ENCODE assay signal across 12 mouse cellular contexts in the genomic region with DNA sequence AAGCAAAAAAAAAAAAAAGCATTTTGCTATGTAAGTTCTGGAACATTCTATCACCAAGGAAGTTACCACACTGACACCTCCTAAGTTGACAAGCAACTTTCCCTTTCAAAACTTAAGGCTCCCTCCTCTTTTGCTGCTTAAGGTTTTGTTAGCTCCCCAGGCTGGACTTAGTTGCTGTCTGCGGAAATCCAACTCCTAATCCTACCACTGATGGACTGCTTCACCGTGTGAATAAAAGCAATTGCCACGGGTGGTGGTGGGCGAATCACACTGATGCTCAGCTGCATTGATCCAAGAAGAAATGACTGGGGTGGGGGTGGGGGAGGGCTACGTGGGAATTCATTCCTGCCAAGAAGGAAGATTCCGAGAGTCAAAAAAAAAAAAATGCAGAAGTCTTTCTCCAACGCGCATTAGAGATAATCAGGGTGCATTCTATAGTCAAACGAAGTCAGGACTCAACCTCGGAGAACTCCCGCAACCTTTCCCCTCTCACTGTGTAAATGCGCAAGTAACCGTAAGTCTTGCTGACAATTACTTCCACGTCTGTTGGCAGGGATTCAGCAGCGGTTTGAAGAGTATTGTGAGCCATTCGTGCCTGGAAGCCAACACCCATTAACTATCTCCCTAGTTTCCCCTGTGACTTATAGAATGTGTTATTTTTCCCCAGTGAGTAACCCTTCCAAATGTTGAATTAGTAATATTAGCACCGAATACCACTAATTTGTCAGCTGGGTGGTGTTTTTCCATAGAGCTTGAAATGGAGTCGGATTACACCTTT.
DNase-seq lines count a peak whose midpoint lies in the region; ATAC-seq lines count a peak whose summit lies in the region.
"Had no signal": no experiment of that assay in that cellular context is flagged by ENCODE, and none has a peak within 500 bp of the region (broad histone marks: within the 10 kb centered on the region; RNA-seq: fewer than 3 reads in every experiment).

No protein-coding gene starts in this region.

- H3K27me3 ChIP-seq in hindbrain, embryonic 13.5 days, result no peaks in the 10 kb centered on the region
- H3K27me3 ChIP-seq in hindbrain, embryonic 12.5 days, result no peaks in the 10 kb centered on the region
- H3K27me3 ChIP-seq in midbrain, embryonic 15.5 days (replicated peaks), result no peaks in the 10 kb centered on the region
- no peaks in the 10 kb centered on the region for H3K27me3 ChIP-seq in midbrain, embryonic 16.5 days (ENCODE audit: control insufficient read depth, insufficient read depth, low read depth, low read length)
- H3K27me3 ChIP-seq in forebrain, embryonic 15.5 days, result no peaks in the 10 kb centered on the region
- H3K27me3 ChIP-seq in liver, embryonic 11.5 days (replicated peaks; ENCODE audit: control insufficient read depth, insufficient read depth, low read length), result no peaks in the 10 kb centered on the region
- H3K27me3 ChIP-seq: liver, embryonic 13.5 days had no signal

- peak overlapping the region; percentile 29; the same call in 1 of the 2 replicates for H3K4me2 ChIP-seq in hindbrain, embryonic 13.5 days
- H3K4me2 ChIP-seq in hindbrain, embryonic 12.5 days (replicated peaks), result no peak overlapping the region
- peak overlapping the region; percentile 15; the same call in 1 of the 2 replicates for H3K4me2 ChIP-seq in midbrain, embryonic 15.5 days
- H3K4me2 ChIP-seq in midbrain, embryonic 16.5 days (ENCODE audit: low read length), result no peak overlapping the region; the same call in 1 of the 2 replicates
- H3K4me2 ChIP-seq in forebrain, embryonic 15.5 days (replicated peaks), result peak overlapping the region; percentile 12; the same call in 1 of the 2 replicates
- no peak overlapping the region for H3K4me2 ChIP-seq in liver, embryonic 11.5 days
- H3K4me2 ChIP-seq: liver, embryonic 13.5 days had no signal

- no peaks in the 10 kb centered on the region for H3K9me3 ChIP-seq in hindbrain, embryonic 13.5 days
- H3K9me3 ChIP-seq in hindbrain, embryonic 12.5 days (replicated peaks), result no peaks in the 10 kb centered on the region
- no peaks in the 10 kb centered on the region for H3K9me3 ChIP-seq in midbrain, embryonic 15.5 days
- H3K9me3 ChIP-seq in midbrain, embryonic 16.5 days (replicated peaks; ENCODE audit: control insufficient read depth, low read length, poor library complexity, severe bottlenecking), result no peaks in the 10 kb centered on the region
- no peaks in the 10 kb centered on the region for H3K9me3 ChIP-seq in forebrain, embryonic 15.5 days
- H3K9me3 ChIP-seq in liver, embryonic 11.5 days (ENCODE audit: control insufficient read depth, low read length), result no peaks in the 10 kb centered on the region
- H3K9me3 ChIP-seq: liver, embryonic 13.5 days had no signal

- H3K9ac ChIP-seq in hindbrain, embryonic 13.5 days, result no peak overlapping the region
- no peak overlapping the region for H3K9ac ChIP-seq in hindbrain, embryonic 12.5 days
- H3K9ac ChIP-seq in midbrain, embryonic 15.5 days, result no peak overlapping the region
- no peak overlapping the region for H3K9ac ChIP-seq in midbrain, embryonic 16.5 days (ENCODE audit: low read depth, low read length)
- no peak overlapping the region for H3K9ac ChIP-seq in forebrain, embryonic 15.5 days (replicated peaks)
- no peak overlapping the region for H3K9ac ChIP-seq in liver, embryonic 11.5 days (ENCODE audit: low read depth, low read length)
- H3K9ac ChIP-seq: liver, embryonic 13.5 days had no signal

- H3K36me3 ChIP-seq in hindbrain, embryonic 13.5 days, result no peaks in the 10 kb centered on the region
- no peaks in the 10 kb centered on the region for H3K36me3 ChIP-seq in hindbrain, embryonic 12.5 days
- no peaks in the 10 kb centered on the region for H3K36me3 ChIP-seq in midbrain, embryonic 15.5 days (replicated peaks)
- H3K36me3 ChIP-seq in midbrain, embryonic 16.5 days (ENCODE audit: control insufficient read depth, insufficient read depth, low read length), result no peaks in the 10 kb centered on the region
- H3K36me3 ChIP-seq in forebrain, embryonic 15.5 days, result no peaks in the 10 kb centered on the region
- no peaks in the 10 kb centered on the region for H3K36me3 ChIP-seq in liver, embryonic 11.5 days (ENCODE audit: control insufficient read depth, insufficient read depth, low read length)
- H3K36me3 ChIP-seq: liver, embryonic 13.5 days had no signal

- 42% methylated on average over 18 of the region's 18 CpGs for WGBS in hindbrain, embryonic 13.5 days
- 52% methylated on average over 18 of the region's 18 CpGs for WGBS in hindbrain, embryonic 12.5 days
- WGBS in midbrain, embryonic 15.5 days, result 48% methylated on average over 18 of the region's 18 CpGs
- WGBS in midbrain, embryonic 16.5 days, result 50% methylated on average over 18 of the region's 18 CpGs
- 23% methylated on average over 18 of the region's 18 CpGs for WGBS in forebrain, embryonic 15.5 days
- WGBS in liver, embryonic 11.5 days, result 69% methylated on average over 18 of the region's 18 CpGs

- peak; percentile 62 for DNase-seq in retina, postnatal 1 day
- DNase-seq in liver, embryonic 11.5 days (ENCODE audit: low spot score), result no peak
- no peak for DNase-seq in ovary, adult 18-20 months (ENCODE audit: low spot score)
- DNase-seq: cerebellum, adult 9-10 months; liver, embryonic 13.5 days had no signal

- no peak for ATAC-seq in hindbrain, embryonic 13.5 days (ENCODE audit: low FRiP score)
- no peak for ATAC-seq in hindbrain, embryonic 12.5 days (ENCODE audit: low FRiP score)
- no peak for ATAC-seq in midbrain, embryonic 15.5 days (replicated peaks)
- no peak for ATAC-seq in midbrain, embryonic 16.5 days
- ATAC-seq in forebrain, embryonic 15.5 days (replicated peaks), result no peak
- ATAC-seq in liver, embryonic 11.5 days (replicated peaks; ENCODE audit: low FRiP score), result no peak
- ATAC-seq: CD4-positive, CD25-positive, alpha-beta regulatory T cell, adult 4 months; intestine, embryonic 16.5 days had no signal

- H3K4me3 ChIP-seq in hindbrain, embryonic 13.5 days, result no peak overlapping the region
- H3K4me3 ChIP-seq in hindbrain, embryonic 12.5 days, result no peak overlapping the region
- H3K4me3 ChIP-seq in midbrain, embryonic 15.5 days, result no peak overlapping the region
- H3K4me3 ChIP-seq in midbrain, embryonic 16.5 days (ENCODE audit: low read depth, low read length), result no peak overlapping the region
- no peak overlapping the region for H3K4me3 ChIP-seq in forebrain, embryonic 15.5 days
- no peak overlapping the region for H3K4me3 ChIP-seq in liver, embryonic 11.5 days (ENCODE audit: low read depth, low read length)
- H3K4me3 ChIP-seq: liver, embryonic 13.5 days had no signal

- H3K4me1 ChIP-seq in hindbrain, embryonic 13.5 days (replicated peaks), result peaks cover 5% of the 10 kb centered on the region; the same call in 1 of the 2 replicates
- no peaks in the 10 kb centered on the region for H3K4me1 ChIP-seq in hindbrain, embryonic 12.5 days
- H3K4me1 ChIP-seq in midbrain, embryonic 15.5 days, result no peaks in the 10 kb centered on the region
- H3K4me1 ChIP-seq in midbrain, embryonic 16.5 days (ENCODE audit: control insufficient read depth, insufficient read depth, low read length), result no peaks in the 10 kb centered on the region
- peaks cover 6% of the 10 kb centered on the region; the same call in 1 of the 2 replicates for H3K4me1 ChIP-seq in forebrain, embryonic 15.5 days
- H3K4me1 ChIP-seq in liver, embryonic 11.5 days (replicated peaks; ENCODE audit: control insufficient read depth, insufficient read depth, low read length), result no peaks in the 10 kb centered on the region
- H3K4me1 ChIP-seq: liver, embryonic 13.5 days had no signal

- H3K27ac ChIP-seq in hindbrain, embryonic 13.5 days, result no peak overlapping the region
- H3K27ac ChIP-seq in hindbrain, embryonic 12.5 days, result no peak overlapping the region
- H3K27ac ChIP-seq in midbrain, embryonic 15.5 days, result no peak overlapping the region
- no peak overlapping the region for H3K27ac ChIP-seq in midbrain, embryonic 16.5 days (ENCODE audit: low read length)
- H3K27ac ChIP-seq in forebrain, embryonic 15.5 days (replicated peaks), result no peak overlapping the region
- H3K27ac ChIP-seq in liver, embryonic 11.5 days (ENCODE audit: low read depth, low read length), result no peak overlapping the region
- H3K27ac ChIP-seq: liver, embryonic 13.5 days had no signal

Comparison
In these comparisons a context has a peak if more than half of its experiments do, and no peak if none do; other contexts are left out.
1. H3K4me2 ChIP-seq: peak in hindbrain, embryonic 13.5 days (single experiment), midbrain, embryonic 15.5 days (single experiment) and forebrain, embryonic 15.5 days (single experiment); none in hindbrain, embryonic 12.5 days (single experiment), midbrain, embryonic 16.5 days (single experiment) and liver, embryonic 11.5 days (single experiment).